Mouse (Mus musculus) kidney, postnatal 0 days (tissue): ENCODE results near the gene Ipo13. TPM values are rescaled to one million over a fixed set of nuclear protein-coding genes. Genes with fewer than 3 reads are reported as not detected.

Experiments used
- ATAC-seq: fragments of 200-750 bp; cut with Nextera tagmentation; replicated peaks from 2 replicates; pipeline ENCODE4 v1.8.0; 2017; ENCODE audit warnings: low read depth, moderate number of reproducible peaks, moderate TSS enrichment, moderate library complexity; ENCODE audit not compliant: low FRiP score
- DNase-seq: peaks from one replicate; pipeline ENCODE4 v3.0.0-alpha.2; 2016; ENCODE audit warnings: low spot score
- H3K27ac ChIP-seq: fragments of 300-500 bp; sonication (generic); 2 replicates; pipeline ENCODE4 v1.5.1; 2014; ENCODE audit warnings: mild to moderate bottlenecking
- H3K27me3 ChIP-seq: fragments of 300-500 bp; sonication (generic); 2 replicates; pipeline ENCODE4 v1.6.1; 2014; ENCODE audit warnings: low read length, mixed read lengths; ENCODE audit not compliant: insufficient read depth
- H3K36me3 ChIP-seq: fragments of 300-500 bp; sonication (generic); 2 replicates; pipeline ENCODE4 v1.6.1; 2014; ENCODE audit warnings: low read length, mixed read lengths; ENCODE audit not compliant: insufficient read depth
- H3K4me1 ChIP-seq: fragments of 300-500 bp; sonication (generic); replicated peaks from 2 replicates; pipeline ENCODE4 v1.6.1; 2014; ENCODE audit warnings: antibody characterized with exemption, low read length, mixed read lengths; ENCODE audit not compliant: insufficient read depth
- H3K4me2 ChIP-seq: fragments of 300-500 bp; sonication (generic); 2 replicates; pipeline ENCODE4 v1.6.1; 2014; ENCODE audit warnings: mild to moderate bottlenecking, low read length, moderate library complexity, mixed read lengths
- H3K4me3 ChIP-seq: fragments of 300-500 bp; sonication (generic); replicated peaks from 2 replicates; pipeline ENCODE4 v1.5.1; 2014; ENCODE audit warnings: low read depth, low read length
- H3K9ac ChIP-seq: fragments of 300-500 bp; sonication (generic); 2 replicates; pipeline ENCODE4 v1.6.1; 2014; ENCODE audit warnings: low read depth, low read length
- H3K9me3 ChIP-seq: fragments of 300-500 bp; sonication (generic); replicated peaks from 2 replicates; pipeline ENCODE4 v1.6.1; 2016; ENCODE audit warnings: low read length, inconsistent platforms, mixed read lengths
- CTCF ChIP-seq: IDR thresholded peaks from 2 replicates; pipeline ENCODE4 v1.5.1; 2016; ENCODE audit warnings: antibody characterized with exemption, low read depth, mild to moderate bottlenecking, moderate library complexity
- WGBS: fragments of 180-500 bp; shearing (Covaris S2); extraction: QIAGEN DNeasy Blood & Tissue Kit; methylation state at CpG from one replicate; pipeline ENCODE4 v1.1.7; 2014; 5-methylcytosine and 5-hydroxymethylcytosine counted together
- polyA plus RNA-seq: library from polyadenylated mRNA; unstranded; fragments of >200 nt; fragmentation: Nextera tagmentation; extraction: Ambion mirVana; gene quantifications from 2 replicates; pipeline ENCODE4 v1.2.1, GENCODE M21; 2015

Gene Ipo13
- polyA plus RNA-seq, 1 experiment from 2014 or later: 27.9 TPM

GRCm38 (mm10) chr4:117887133-117887532 is 27.7 kb downstream of the Ipo13 start, which contains the start of gene Atp6v0b:
TSS of gene Atp6v0b (minus strand) at chr4:117887333.
- Histone ChIP-seq H3K36me3 (peaks cover 14% of the 10 kb centered on the region; the same call in 1 of the 2 replicates), H3K27ac (peak within 1 kb of the TSS; percentile 76), H3K9me3 (no peaks in the 10 kb centered on the region), H3K4me2 (peak within 1 kb of the TSS; percentile 98), H3K4me3 (peak within 1 kb of the TSS; percentile 91), H3K27me3 (no peaks in the 10 kb centered on the region), H3K9ac (peak within 1 kb of the TSS; percentile 80), H3K4me1 (peaks cover 16% of the 10 kb centered on the region)
- ATAC-seq: peak; percentile 90
- WGBS: under 1% methylated on average over 37 of the region's 37 CpGs
- peak; percentile 93 for DNase-seq
- TF ChIP-seq CTCF: no peak

GRCm38 (mm10) chr4:117886644-117887043 is 28.2 kb downstream of the Ipo13 start:
- under 1% methylated on average over 24 of the region's 24 CpGs for WGBS
- DNase-seq: no peak
- peak overlapping the region; percentile 76 for H3K27ac ChIP-seq
- peak overlapping the region; percentile 98 for H3K4me2 ChIP-seq
- H3K4me1 ChIP-seq: peaks cover 14% of the 10 kb centered on the region
- no peaks in the 10 kb centered on the region for H3K27me3 ChIP-seq
- H3K9ac ChIP-seq: peak overlapping the region; percentile 80
- H3K36me3 ChIP-seq: peaks cover 14% of the 10 kb centered on the region; the same call in 1 of the 2 replicates
- TF ChIP-seq CTCF: no peak
- no peaks in the 10 kb centered on the region for H3K9me3 ChIP-seq
- H3K4me3 ChIP-seq: peak overlapping the region; percentile 91
- peak; percentile 14; the same call in 1 of the 2 replicates for ATAC-seq

GRCm38 (mm10) chr4:117885994-117886393 is 28.8 kb downstream of the Ipo13 start:
- no peak for ATAC-seq
- WGBS: 68% methylated on average over 9 of the region's 9 CpGs
- Histone ChIP-seq H3K4me1 (peaks cover 8% of the 10 kb centered on the region), H3K4me2 (peak overlapping the region; percentile 98), H3K27me3 (no peaks in the 10 kb centered on the region), H3K27ac (no peak overlapping the region), H3K4me3 (peak overlapping the region; percentile 91), H3K9me3 (no peaks in the 10 kb centered on the region), H3K36me3 (peaks cover 14% of the 10 kb centered on the region; the same call in 1 of the 2 replicates), H3K9ac (0 out of 2 replicates have a peak overlapping the region, but pooled peaks have one; percentile 80)
- no peak for TF ChIP-seq CTCF
- no peak for DNase-seq

GRCm38 (mm10) chr4:117885093-117885492 is 29.7 kb downstream of the Ipo13 start:
- H3K9me3 ChIP-seq: no peaks in the 10 kb centered on the region
- H3K27me3 ChIP-seq: no peaks in the 10 kb centered on the region
- no peak for TF ChIP-seq CTCF
- WGBS: 95% methylated on average over 10 of the region's 10 CpGs
- no peak overlapping the region for H3K4me2 ChIP-seq
- no peak for DNase-seq
- H3K4me3 ChIP-seq: no peak overlapping the region
- H3K36me3 ChIP-seq: peaks cover 13% of the 10 kb centered on the region; the same call in 1 of the 2 replicates
- peaks cover 5% of the 10 kb centered on the region; the same call in 1 of the 2 replicates for H3K4me1 ChIP-seq
- ATAC-seq: no peak
- H3K9ac ChIP-seq: no peak overlapping the region
- no peak overlapping the region for H3K27ac ChIP-seq

GRCm38 (mm10) chr4:117884146-117884545 is 30.7 kb downstream of the Ipo13 start:
- H3K4me2 ChIP-seq: no peak overlapping the region
- H3K9ac ChIP-seq: no peak overlapping the region
- peaks cover 5% of the 10 kb centered on the region; the same call in 1 of the 2 replicates for H3K4me1 ChIP-seq
- no peaks in the 10 kb centered on the region for H3K27me3 ChIP-seq
- WGBS: 88% methylated on average over 1 of the region's 1 CpGs
- ATAC-seq (no peak), DNase-seq (no peak)
- H3K36me3 ChIP-seq: peaks cover 4% of the 10 kb centered on the region; the same call in 1 of the 2 replicates
- H3K9me3 ChIP-seq: no peaks in the 10 kb centered on the region
- no peak overlapping the region for H3K4me3 ChIP-seq
- no peak for TF ChIP-seq CTCF
- H3K27ac ChIP-seq: no peak overlapping the region

- H3K4me2 ChIP-seq: peak within 1 kb of the TSS; percentile 94
- WGBS: under 1% methylated on average over 69 of the region's 103 CpGs
- peaks cover 7% of the 10 kb centered on the region; the same call in 1 of the 2 replicates for H3K36me3 ChIP-seq
- peak; percentile 31; the same call in 1 of the 2 replicates for TF ChIP-seq CTCF
- H3K27me3 ChIP-seq: no peaks in the 10 kb centered on the region
- peak within 1 kb of the TSS; percentile 83 for H3K9ac ChIP-seq
- H3K4me1 ChIP-seq: peaks cover 5% of the 10 kb centered on the region; the same call in 1 of the 2 replicates
- ATAC-seq: peak; percentile 9
- no peak within 1 kb of the TSS; the same call in 1 of the 2 replicates for H3K27ac ChIP-seq
- peak; percentile 56 for DNase-seq
- no peaks in the 10 kb centered on the region for H3K9me3 ChIP-seq
- peak within 1 kb of the TSS; percentile 78 for H3K4me3 ChIP-seq
Measured at GRCm38 (mm10) chr4:117882701-117883691, 31.8 kb downstream of the Ipo13 start, which contains the start of gene B4galt2. TSS of gene B4galt2 (minus strand) at chr4:117883487.
